Mouse (Mus musculus) heart, embryonic 11.5 days (tissue): ENCODE results near the gene Wt1. TPM values are rescaled to one million over a fixed set of nuclear protein-coding genes. Genes with fewer than 3 reads are reported as not detected.

Experiments used
- ATAC-seq: fragments of 200-750 bp; cut with Nextera tagmentation; replicated peaks from 2 replicates; pipeline ENCODE4 v1.8.0; 2017; ENCODE audit warnings: moderate library complexity; ENCODE audit not compliant: insufficient number of reproducible peaks, low FRiP score, low TSS enrichment
- H3K27ac ChIP-seq: fragments of 300-500 bp; sonication (generic); 2 replicates; pipeline ENCODE4 v1.5.1; 2014; ENCODE audit warnings: mild to moderate bottlenecking, low read depth, low read length
- H3K27me3 ChIP-seq: fragments of 300-500 bp; sonication (generic); 2 replicates; pipeline ENCODE4 v1.6.1; 2014; ENCODE audit warnings: mild to moderate bottlenecking, low read length, mixed read lengths; ENCODE audit not compliant: control insufficient read depth, insufficient read depth
- H3K36me3 ChIP-seq: fragments of 300-500 bp; sonication (generic); 2 replicates; pipeline ENCODE4 v1.6.1; 2014; ENCODE audit warnings: mild to moderate bottlenecking, low read length, moderate library complexity, mixed read lengths; ENCODE audit not compliant: control insufficient read depth, insufficient read depth
- H3K4me1 ChIP-seq: fragments of 300-500 bp; sonication (generic); 2 replicates; pipeline ENCODE4 v1.6.1; 2014; ENCODE audit warnings: low read length; ENCODE audit not compliant: control insufficient read depth, insufficient read depth
- H3K4me2 ChIP-seq: fragments of 300-500 bp; sonication (generic); 2 replicates; pipeline ENCODE4 v1.6.1; 2014; ENCODE audit warnings: mild to moderate bottlenecking, moderate library complexity
- H3K4me3 ChIP-seq: fragments of 300-500 bp; sonication (generic); 2 replicates; pipeline ENCODE4 v1.5.1; 2014; ENCODE audit warnings: low read depth, low read length
- H3K9ac ChIP-seq: fragments of 300-500 bp; sonication (generic); 2 replicates; pipeline ENCODE4 v1.6.1; 2014; ENCODE audit warnings: mild to moderate bottlenecking, low read depth, low read length, moderate library complexity
- H3K9me3 ChIP-seq: fragments of 300-500 bp; sonication (generic); replicated peaks from 2 replicates; pipeline ENCODE4 v1.6.1; 2016; ENCODE audit warnings: low read length; ENCODE audit not compliant: control insufficient read depth
- WGBS: fragments of 180-500 bp; shearing (Covaris S2); extraction: QIAGEN DNeasy Blood & Tissue Kit; methylation state at CpG from one replicate; pipeline ENCODE4 v1.1.7; 2014; ENCODE audit not compliant: insufficient replicate concordance; 5-methylcytosine and 5-hydroxymethylcytosine counted together
- polyA plus RNA-seq: library from polyadenylated mRNA; unstranded; fragments of >200 nt; fragmentation: Nextera tagmentation; extraction: Ambion mirVana; gene quantifications from 2 replicates; pipeline ENCODE4 v1.2.1, GENCODE M21; 2014

The Wt1 gene
- polyA plus RNA-seq, 1 experiment from 2014 or later = 32.9 TPM

DNA sequence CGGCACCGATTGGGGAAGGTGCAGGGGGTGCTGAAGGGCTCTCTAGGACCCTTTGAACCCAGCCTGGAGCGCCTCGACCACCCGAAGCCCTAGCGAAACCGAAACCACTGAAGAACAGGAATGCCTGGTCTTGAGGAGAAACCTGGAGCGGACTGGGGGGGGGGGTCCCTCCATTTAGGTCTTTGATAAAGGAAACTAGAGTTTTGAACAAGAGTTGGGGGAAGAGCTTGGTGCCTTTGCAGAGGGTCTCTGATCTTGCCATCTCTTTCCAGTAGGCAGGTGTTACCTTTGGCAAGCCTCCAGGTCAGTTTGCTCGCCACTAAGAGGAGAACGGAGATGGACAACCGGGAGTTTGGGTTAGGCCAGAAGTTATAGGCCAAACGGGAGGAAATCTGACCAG lies 2.2 kb downstream of the Wt1 start:
- Histone ChIP-seq H3K9ac (peak overlapping the region; percentile 46; the same call in 1 of the 2 replicates), H3K9me3 (no peaks in the 10 kb centered on the region), H3K36me3 (no peaks in the 10 kb centered on the region), H3K4me3 (peak overlapping the region; percentile 47), H3K27ac (no peak overlapping the region), H3K4me2 (peak overlapping the region; percentile 55), H3K27me3 (peaks cover 94% of the 10 kb centered on the region), H3K4me1 (peaks cover 14% of the 10 kb centered on the region)
- 3% methylated on average over 12 of the region's 12 CpGs for WGBS
- no peak for ATAC-seq

- peak overlapping the region; percentile 38 for H3K4me3 ChIP-seq
- no peak for ATAC-seq
These were observed 4.2 kb downstream of the Wt1 start for GRCm38 (mm10) chr2:105130351-105131060.

GRCm38 (mm10) chr2:105131061-105131810 lies 4.9 kb downstream of the Wt1 start:
- Histone ChIP-seq H3K9ac (peak overlapping the region; percentile 56; the same call in 1 of the 2 replicates), H3K27me3 (peaks cover 91% of the 10 kb centered on the region), H3K4me1 (peaks cover 16% of the 10 kb centered on the region), H3K9me3 (no peaks in the 10 kb centered on the region), H3K27ac (no peak overlapping the region), H3K36me3 (no peaks in the 10 kb centered on the region), H3K4me2 (peak overlapping the region; percentile 59), H3K4me3 (peak overlapping the region; percentile 38)
- WGBS = 6% methylated on average over 12 of the region's 12 CpGs
- ATAC-seq = no peak

More at GRCm38 (mm10) chr2:105130351-105131060, 4.2 kb downstream of the Wt1 start:
- H3K9ac ChIP-seq = peak overlapping the region; percentile 56; the same call in 1 of the 2 replicates
- no peak overlapping the region for H3K27ac ChIP-seq
- peaks cover 16% of the 10 kb centered on the region for H3K4me1 ChIP-seq
- H3K4me2 ChIP-seq = peak overlapping the region; percentile 59
- no peaks in the 10 kb centered on the region for H3K36me3 ChIP-seq
- H3K9me3 ChIP-seq = no peaks in the 10 kb centered on the region
- under 1% methylated on average over 32 of the region's 32 CpGs for WGBS
- peaks cover 95% of the 10 kb centered on the region for H3K27me3 ChIP-seq

DNA sequence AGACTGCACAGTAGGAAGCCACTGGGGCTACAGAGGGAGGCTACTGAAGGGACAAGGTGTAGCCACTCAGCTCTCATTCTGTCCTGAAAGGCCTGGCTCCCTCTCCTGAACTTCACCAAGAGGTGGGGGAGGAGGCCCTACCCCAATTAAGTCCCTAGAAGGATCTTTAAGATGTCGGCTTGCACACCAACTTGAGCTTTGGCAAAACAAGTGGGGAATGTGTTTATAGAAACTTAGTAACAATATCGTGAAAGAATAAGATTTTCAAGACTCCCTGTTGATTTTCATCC lies 5.4 kb downstream of the Wt1 start:
- Histone ChIP-seq H3K36me3 (no peaks in the 10 kb centered on the region), H3K27me3 (peaks cover 91% of the 10 kb centered on the region), H3K4me2 (peak overlapping the region; percentile 45), H3K9ac (no peak overlapping the region), H3K27ac (no peak overlapping the region), H3K4me3 (no peak overlapping the region), H3K4me1 (peaks cover 16% of the 10 kb centered on the region), H3K9me3 (no peaks in the 10 kb centered on the region)
- ATAC-seq = no peak
- WGBS = 6% methylated on average over 2 of the region's 2 CpGs

- peak overlapping the region; percentile 45 for H3K4me2 ChIP-seq
- H3K4me3 ChIP-seq = peak overlapping the region; percentile 14; the same call in 1 of the 2 replicates
- H3K36me3 ChIP-seq = no peaks in the 10 kb centered on the region
- peaks cover 12% of the 10 kb centered on the region for H3K4me1 ChIP-seq
- ATAC-seq = no peak
- H3K27me3 ChIP-seq = peaks cover 91% of the 10 kb centered on the region
- H3K9ac ChIP-seq = 0 out of 2 replicates have a peak overlapping the region, but pooled peaks have one; percentile 16
- no peak overlapping the region for H3K27ac ChIP-seq
- no peaks in the 10 kb centered on the region for H3K9me3 ChIP-seq
- 2% methylated on average over 17 of the region's 17 CpGs for WGBS
These were observed 6.0 kb downstream of the Wt1 start for GRCm38 (mm10) chr2:105132300-105132699.

- peak overlapping the region; percentile 46 for H3K27ac ChIP-seq
- H3K27me3 ChIP-seq = peaks cover 88% of the 10 kb centered on the region
- peak overlapping the region; percentile 45 for H3K4me2 ChIP-seq
- ATAC-seq = no peak
- H3K36me3 ChIP-seq = no peaks in the 10 kb centered on the region
- H3K4me1 ChIP-seq = peaks cover 7% of the 10 kb centered on the region; the same call in 1 of the 2 replicates
- 3% methylated on average over 43 of the region's 43 CpGs for WGBS
- H3K4me3 ChIP-seq = no peak overlapping the region
- no peak overlapping the region for H3K9ac ChIP-seq
- H3K9me3 ChIP-seq = no peaks in the 10 kb centered on the region
These were observed 6.8 kb downstream of the Wt1 start for GRCm38 (mm10) chr2:105132933-105133795.

DNA sequence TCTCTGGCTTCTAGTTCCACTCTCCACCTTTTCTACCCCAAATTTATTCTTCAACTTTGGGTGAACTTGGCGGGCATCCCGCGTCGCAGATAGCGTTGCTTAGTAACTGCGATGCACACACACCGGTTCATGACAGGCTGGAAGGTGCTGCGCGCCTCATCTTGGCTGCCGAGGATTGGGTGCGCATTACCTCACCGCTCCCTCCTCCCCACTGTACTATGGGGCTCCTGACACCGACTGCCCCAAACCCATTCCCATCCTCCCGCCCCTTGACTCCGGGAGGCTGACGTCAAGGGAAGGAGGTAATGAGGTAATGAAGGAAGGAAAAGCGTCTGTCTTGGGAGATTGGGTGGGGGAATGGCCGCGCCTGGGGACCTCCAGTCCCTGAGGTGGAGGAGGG lies 8.0 kb downstream of the Wt1 start:
- Histone ChIP-seq H3K9ac (no peak overlapping the region), H3K27ac (no peak overlapping the region), H3K4me3 (peak overlapping the region; percentile 16), H3K9me3 (no peaks in the 10 kb centered on the region), H3K4me1 (peaks cover 7% of the 10 kb centered on the region; the same call in 1 of the 2 replicates), H3K27me3 (peaks cover 80% of the 10 kb centered on the region), H3K36me3 (no peaks in the 10 kb centered on the region), H3K4me2 (peak overlapping the region; percentile 31)
- peak; percentile 79 for ATAC-seq
- WGBS = under 1% methylated on average over 19 of the region's 19 CpGs

- Histone ChIP-seq H3K9ac (no peak overlapping the region), H3K9me3 (no peaks in the 10 kb centered on the region), H3K27me3 (peaks cover 30% of the 10 kb centered on the region), H3K4me1 (no peaks in the 10 kb centered on the region), H3K4me2 (no peak overlapping the region), H3K27ac (peak overlapping the region; percentile 54; the same call in 1 of the 2 replicates), H3K4me3 (no peak overlapping the region), H3K36me3 (no peaks in the 10 kb centered on the region)
- ATAC-seq = no peak
- 39% methylated on average over 7 of the region's 7 CpGs for WGBS
These were observed 13.1 kb downstream of the Wt1 start for GRCm38 (mm10) chr2:105139471-105139870.
